ENCODE assay signal across 17 mouse cellular contexts in genomic region chr13:46840676-46841075, GRCm38 (mm10).
DNase-seq lines count a peak whose midpoint lies in the region; ATAC-seq and TF ChIP-seq lines count a peak whose summit lies in the region.
"Had no signal": no experiment of that assay in that cellular context is flagged by ENCODE, and none has a peak within 500 bp of the region (broad histone marks: within the 10 kb centered on the region; RNA-seq: fewer than 3 reads in every experiment).

No protein-coding gene starts in this region.

- DNase-seq in kidney, postnatal 0 days (ENCODE audit: low spot score) = peak; percentile 13
- DNase-seq in kidney, adult 18-20 months = no peak
- DNase-seq in ES-E14 (ENCODE audit: low read depth, low spot score) = no peak
- peak; percentile 30 for DNase-seq in adrenal gland, postnatal 14 days
- peak; percentile 27 for DNase-seq in skeletal muscle tissue, adult 2 months (ENCODE audit: low read depth, low spot score)
- DNase-seq in layer of hippocampus, postnatal 25 days (ENCODE audit: extremely low spot score in 1 of 2, low spot score in 1 of 2) = no peak
- no peak for DNase-seq in right cerebral cortex, postnatal 36 days (ENCODE audit: low spot score in 2 of 2)
- DNase-seq: cerebellum, adult 11-12 months; embryo, embryonic 11 days; kidney, postnatal 25 days; liver, embryonic 13.5 days; lung, postnatal 36 days; retina, postnatal 1 day; thymus, postnatal 25 days had no signal

- H3K4me1 ChIP-seq in kidney, postnatal 0 days (replicated peaks; ENCODE audit: insufficient read depth, low read length) = no peaks in the 10 kb centered on the region
- H3K4me1 ChIP-seq in ES-E14 (ENCODE audit: control insufficient read depth in 2 of 2, insufficient read depth in 2 of 2, low read length in 2 of 2, poor library complexity in 1 of 2) = peaks cover 0 to 3% of the 10 kb centered on the region in 2 experiments; a peak in 1 of 4 replicates
- H3K4me1 ChIP-seq: liver, embryonic 13.5 days had no signal

- H3K27ac ChIP-seq in kidney, postnatal 0 days = no peak overlapping the region
- H3K27ac ChIP-seq in ES-E14 (ENCODE audit: insufficient read depth, low read depth, low read length, poor library complexity, severe bottlenecking) = peak overlapping the region; percentile 28; the same call in 1 of the 2 replicates
- H3K27ac ChIP-seq: forebrain, embryonic 12.5 days; liver, embryonic 13.5 days had no signal

- no peak overlapping the region for H3K9ac ChIP-seq in kidney, postnatal 0 days (ENCODE audit: low read depth, low read length)
- no peak overlapping the region for H3K9ac ChIP-seq in ES-E14 (ENCODE audit: insufficient read depth, low read depth, low read length, poor library complexity, severe bottlenecking)
- H3K9ac ChIP-seq: forebrain, embryonic 12.5 days; heart, embryonic 13.5 days; liver, embryonic 13.5 days had no signal

- WGBS in kidney, postnatal 0 days = 69% methylated on average over 13 of the region's 13 CpGs

- in situ Hi-C loops in ES-E14 (cut with MboI; ENCODE audit: low sequenced_read_pairs in 2 of 2, unreplicated experiment in 2 of 2) = loop anchor here in 1 of 2 experiments (25.0 kb wide), 1 partner anchor 172 kb away; the partner anchor contains the start of gene Nhlrc1

- ATAC-seq in kidney, postnatal 0 days (replicated peaks; ENCODE audit: low FRiP score, low read depth) = no peak

- no peak overlapping the region for H3K4me3 ChIP-seq in kidney, postnatal 0 days (replicated peaks; ENCODE audit: low read depth, low read length)
- H3K4me3 ChIP-seq in ES-E14 (ENCODE audit: insufficient read depth in 1 of 2, low read depth in 1 of 2, low read length in 2 of 2, poor library complexity in 1 of 2, severe bottlenecking in 1 of 2) = no peak overlapping the region
- H3K4me3 ChIP-seq: forebrain, embryonic 12.5 days; heart, embryonic 13.5 days; liver, embryonic 13.5 days had no signal

- no peaks in the 10 kb centered on the region for H3K9me3 ChIP-seq in kidney, postnatal 0 days (replicated peaks; ENCODE audit: low read length)
- H3K9me3 ChIP-seq in ES-E14 (ENCODE audit: control insufficient read depth, insufficient read depth, low read depth, low read length) = no peaks in the 10 kb centered on the region
- H3K9me3 ChIP-seq: forebrain, embryonic 12.5 days; G1E; heart, embryonic 13.5 days; liver, embryonic 13.5 days had no signal

- H3K36me3 ChIP-seq in kidney, postnatal 0 days (ENCODE audit: insufficient read depth, low read length) = no peaks in the 10 kb centered on the region
- H3K36me3 ChIP-seq in ES-E14 (ENCODE audit: control insufficient read depth, insufficient read depth, low read length, poor library complexity, severe bottlenecking) = no peaks in the 10 kb centered on the region; the same call in 1 of the 2 replicates
- H3K36me3 ChIP-seq: forebrain, embryonic 12.5 days; G1E; liver, embryonic 13.5 days had no signal

- no peak overlapping the region for H3K4me2 ChIP-seq in kidney, postnatal 0 days (ENCODE audit: low read length)
- H3K4me2 ChIP-seq: forebrain, embryonic 12.5 days; heart, embryonic 13.5 days; liver, embryonic 13.5 days had no signal

- H3K27me3 ChIP-seq in kidney, postnatal 0 days (ENCODE audit: insufficient read depth, low read length) = no peaks in the 10 kb centered on the region
- H3K27me3 ChIP-seq: forebrain, embryonic 12.5 days; heart, embryonic 13.5 days; liver, embryonic 13.5 days had no signal

- no peak for TF ChIP-seq CTCF in kidney, postnatal 0 days (IDR thresholded peaks at IDR 0.05; ENCODE audit: low read depth)

TF ChIP-seq in ES-E14, 5 proteins besides CTCF, POLR2A, EP300 and RAD21:
- TF ChIP-seq ZC3H11A (IDR thresholded peaks at IDR 0.05; ENCODE audit: borderline replicate concordance, low read depth, low read length) = no peak
- no peak for TF ChIP-seq MAFK (IDR thresholded peaks at IDR 0.05; ENCODE audit: insufficient read depth, low read depth, low read length)
- TF ChIP-seq CHD2 (IDR thresholded peaks at IDR 0.05; ENCODE audit: low read depth, low read length) = no peak
- TF ChIP-seq ZNF384 (IDR thresholded peaks at IDR 0.05; ENCODE audit: low read depth, low read length) = no peak
- TF ChIP-seq HCFC1 (IDR thresholded peaks at IDR 0.05; ENCODE audit: borderline replicate concordance, insufficient read depth, low read length) = no peak

Comparison
In these comparisons a context has a peak if more than half of its experiments do, and no peak if none do; other contexts are left out.
1. DNase-seq: peak in kidney, postnatal 0 days (single experiment), adrenal gland, postnatal 14 days (single experiment) and skeletal muscle tissue, adult 2 months (single experiment); none in kidney, adult 18-20 months (single experiment), ES-E14 (single experiment), layer of hippocampus, postnatal 25 days (0 of 2) and right cerebral cortex, postnatal 36 days (0 of 2).